Mouse (Mus musculus) hindbrain, embryonic 11.5 days (tissue): ENCODE measurements at regions not wholly inside any gene's neighbourhood (a gene's known extent, or its start where the extent isn't known, plus 50 kb on each side); places are given as distances from the start of the nearest gene placed in this dataset.
A peak's percentile ranks its signal among the peaks of the same experiment; 100 is the strongest.

Experiments
- ATAC-seq: fragments of 200-750 bp; cut with Nextera tagmentation; 2 replicates; pipeline ENCODE4 v1.8.0; 2017; ENCODE audit warnings: mild to moderate bottlenecking, moderate TSS enrichment, moderate library complexity; ENCODE audit not compliant: low FRiP score
- DNase-seq: peaks from one replicate; pipeline ENCODE4 v3.0.0-alpha.2; 2015; ENCODE audit warnings: low spot score
- H3K27ac ChIP-seq: fragments of 300-500 bp; sonication (generic); 2 replicates; pipeline ENCODE4 v1.5.1; 2014; ENCODE audit warnings: mild to moderate bottlenecking, low read depth, low read length
- H3K27me3 ChIP-seq: fragments of 300-500 bp; sonication (generic); 2 replicates; pipeline ENCODE4 v1.6.1; 2014; ENCODE audit warnings: mild to moderate bottlenecking, low read length, moderate library complexity, mixed read lengths; ENCODE audit not compliant: control insufficient read depth, insufficient read depth
- H3K36me3 ChIP-seq: fragments of 300-500 bp; sonication (generic); 2 replicates; pipeline ENCODE4 v1.6.1; 2014; ENCODE audit warnings: mild to moderate bottlenecking, low read length, moderate library complexity, mixed read lengths; ENCODE audit not compliant: control insufficient read depth, insufficient read depth
- H3K4me1 ChIP-seq: fragments of 300-500 bp; sonication (generic); replicated peaks from 2 replicates; pipeline ENCODE4 v1.6.1; 2014; ENCODE audit warnings: low read length, mixed read lengths; ENCODE audit not compliant: control insufficient read depth, insufficient read depth
- H3K4me2 ChIP-seq: fragments of 300-500 bp; sonication (generic); replicated peaks from 2 replicates; pipeline ENCODE4 v1.6.1; 2014; ENCODE audit warnings: mild to moderate bottlenecking, low read depth, low read length
- H3K4me3 ChIP-seq: fragments of 300-500 bp; sonication (generic); 2 replicates; pipeline ENCODE4 v1.5.1; 2014; ENCODE audit warnings: low read depth, low read length
- H3K9ac ChIP-seq: fragments of 300-500 bp; sonication (generic); 2 replicates; pipeline ENCODE4 v1.6.1; 2014; ENCODE audit warnings: low read depth, low read length
- H3K9me3 ChIP-seq: fragments of 300-500 bp; sonication (generic); 2 replicates; pipeline ENCODE4 v1.6.1; 2016; ENCODE audit warnings: low read length; ENCODE audit not compliant: control insufficient read depth
- WGBS: fragments of 180-500 bp; shearing (Covaris S2); extraction: QIAGEN DNeasy Blood & Tissue Kit; methylation state at CpG from one replicate; pipeline ENCODE4 v1.1.7; 2014; 5-methylcytosine and 5-hydroxymethylcytosine counted together

GRCm38 (mm10) chr4:89937673-89938072 is 258.4 kb downstream of the Dmrta1 start:
- Histone ChIP-seq H3K9me3 (no peaks in the 10 kb centered on the region), H3K36me3 (no peaks in the 10 kb centered on the region), H3K4me2 (no peak overlapping the region), H3K4me3 (no peak overlapping the region), H3K4me1 (no peaks in the 10 kb centered on the region), H3K27me3 (no peaks in the 10 kb centered on the region), H3K9ac (no peak overlapping the region), H3K27ac (no peak overlapping the region)
- DNase-seq (no peak), ATAC-seq (no peak)
- 77% methylated on average over 1 of the region's 1 CpGs for WGBS

- ATAC-seq, result peak; percentile 57; the same call in 1 of the 2 replicates
- Histone ChIP-seq H3K27ac (no peak overlapping the region), H3K9me3 (no peaks in the 10 kb centered on the region), H3K4me2 (no peak overlapping the region), H3K27me3 (no peaks in the 10 kb centered on the region), H3K4me1 (no peaks in the 10 kb centered on the region), H3K4me3 (no peak overlapping the region), H3K36me3 (no peaks in the 10 kb centered on the region), H3K9ac (no peak overlapping the region)
- DNase-seq, result peak; percentile 18
- WGBS, result 41% methylated on average over 4 of the region's 4 CpGs
Measured at GRCm38 (mm10) chr4:89941308-89941707, 262.1 kb downstream of the Dmrta1 start.

- Histone ChIP-seq H3K27me3 (no peaks in the 10 kb centered on the region), H3K9me3 (no peaks in the 10 kb centered on the region), H3K9ac (no peak overlapping the region), H3K4me3 (no peak overlapping the region), H3K27ac (no peak overlapping the region), H3K4me1 (no peaks in the 10 kb centered on the region), H3K4me2 (no peak overlapping the region), H3K36me3 (no peaks in the 10 kb centered on the region)
- 95% methylated on average over 3 of the region's 3 CpGs for WGBS
- DNase-seq (no peak), ATAC-seq (no peak)
Measured at GRCm38 (mm10) chr4:89976146-89976545, 242.5 kb upstream of the Zfp352 start.

GRCm38 (mm10) chr4:90003413-90003812 is 215.2 kb upstream of the Zfp352 start:
- Histone ChIP-seq H3K9me3 (no peaks in the 10 kb centered on the region), H3K27me3 (no peaks in the 10 kb centered on the region), H3K36me3 (no peaks in the 10 kb centered on the region), H3K27ac (no peak overlapping the region), H3K4me2 (no peak overlapping the region), H3K9ac (no peak overlapping the region), H3K4me3 (no peak overlapping the region), H3K4me1 (no peaks in the 10 kb centered on the region)
- ATAC-seq (no peak), DNase-seq (no peak)
- 91% methylated on average over 3 of the region's 3 CpGs for WGBS

GRCm38 (mm10) chr4:90003898-90004297 is 214.7 kb upstream of the Zfp352 start:
- no peak overlapping the region for H3K9ac ChIP-seq
- no peak for DNase-seq
- no peaks in the 10 kb centered on the region for H3K9me3 ChIP-seq
- WGBS, result 83% methylated on average over 1 of the region's 1 CpGs
- no peaks in the 10 kb centered on the region for H3K4me1 ChIP-seq
- no peaks in the 10 kb centered on the region for H3K27me3 ChIP-seq
- ATAC-seq, result no peak
- H3K36me3 ChIP-seq, result no peaks in the 10 kb centered on the region
- H3K4me2 ChIP-seq, result no peak overlapping the region
- no peak overlapping the region for H3K27ac ChIP-seq
- no peak overlapping the region for H3K4me3 ChIP-seq

- no peaks in the 10 kb centered on the region for H3K9me3 ChIP-seq
- H3K27me3 ChIP-seq, result no peaks in the 10 kb centered on the region
- H3K36me3 ChIP-seq, result no peaks in the 10 kb centered on the region
- no peak overlapping the region for H3K27ac ChIP-seq
- ATAC-seq, result no peak
- WGBS, result 92% methylated on average over 1 of the region's 1 CpGs
- no peak overlapping the region for H3K4me2 ChIP-seq
- H3K9ac ChIP-seq, result no peak overlapping the region
- no peak for DNase-seq
- no peaks in the 10 kb centered on the region for H3K4me1 ChIP-seq
- H3K4me3 ChIP-seq, result no peak overlapping the region
Measured at GRCm38 (mm10) chr4:90012723-90013122, 205.9 kb upstream of the Zfp352 start.

- Histone ChIP-seq H3K9ac (no peak overlapping the region), H3K4me2 (no peak overlapping the region), H3K27me3 (no peaks in the 10 kb centered on the region), H3K4me3 (no peak overlapping the region), H3K4me1 (no peaks in the 10 kb centered on the region), H3K36me3 (no peaks in the 10 kb centered on the region), H3K27ac (no peak overlapping the region), H3K9me3 (no peaks in the 10 kb centered on the region)
- DNase-seq, result no peak
- no peak for ATAC-seq
Measured at GRCm38 (mm10) chr4:90014203-90014602, 204.4 kb upstream of the Zfp352 start.
